Mouse (Mus musculus) duodenum, adult 2 months (tissue): ENCODE data around the gene Cop1. TPM values are rescaled to one million over a fixed set of nuclear protein-coding genes. Genes with fewer than 3 reads are reported as not detected.

ENCODE experiments used
- polyA plus RNA-seq: library from polyadenylated mRNA; depleted of rRNA; stranded (reverse); fragments of >200 nt; gene quantifications from 2 replicates; pipeline ENCODE4 v1.2.3, GENCODE M21; 2012; ENCODE audit warnings: low replicate concordance; rRNA removed

Cop1 gene
- 24.5 and 44.3 TPM in 2 replicates for polyA plus RNA-seq

DNA sequence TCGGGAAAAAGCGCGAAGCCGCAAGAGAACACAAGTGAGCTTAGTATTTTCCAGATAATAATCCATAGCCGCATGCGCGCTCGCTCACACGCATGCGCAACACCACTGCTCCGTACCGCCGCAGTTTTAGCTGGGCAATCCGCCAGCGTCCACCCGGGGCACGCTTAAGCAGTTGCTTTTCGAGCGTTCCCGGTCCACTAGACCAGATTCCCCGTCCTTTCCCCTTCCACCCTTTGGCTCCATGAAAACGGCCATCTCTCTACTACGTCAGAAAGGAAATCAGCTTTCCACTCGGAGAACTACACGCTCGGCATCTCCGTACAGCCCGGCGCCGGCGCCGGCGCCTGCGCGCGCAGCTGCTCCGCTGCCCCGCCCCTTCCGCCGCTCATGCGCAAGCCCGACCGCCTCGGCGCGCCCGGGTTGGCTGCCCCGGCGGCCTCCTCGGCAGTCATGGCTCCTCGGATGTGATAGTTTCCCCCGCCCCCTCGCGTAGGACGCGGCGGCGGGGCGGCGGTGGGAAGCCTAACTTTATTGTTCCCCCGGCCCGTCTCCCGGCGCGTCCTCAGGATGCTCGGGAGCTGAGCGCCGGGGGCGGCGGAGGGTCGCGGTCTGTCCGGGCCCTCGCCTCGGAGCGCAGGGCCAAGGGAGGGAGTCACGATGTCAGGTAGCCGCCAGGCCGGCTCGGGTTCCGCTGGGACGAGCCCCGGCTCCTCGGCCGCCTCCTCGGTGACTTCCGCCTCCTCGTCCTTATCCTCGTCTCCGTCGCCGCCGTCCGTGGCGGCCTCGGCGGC, at the start of gene Cop1:
Gene Cop1, plus strand, starts transcription at position 540 of the 791 bp plus-strand sequence.

